Mouse (Mus musculus) intestine, embryonic 15.5 days (tissue): ENCODE data around the gene Asap2. TPM values are rescaled to one million over a fixed set of nuclear protein-coding genes. Genes with fewer than 3 reads are reported as not detected.

Experiments
- ATAC-seq: fragments of 200-750 bp; cut with Nextera tagmentation; 2 replicates; pipeline ENCODE4 v1.8.0; 2017; ENCODE audit warnings: moderate TSS enrichment, moderate library complexity
- H3K27ac ChIP-seq: fragments of 300-500 bp; sonication (generic); 2 replicates; pipeline ENCODE4 v1.5.1; 2015; ENCODE audit warnings: mild to moderate bottlenecking, inconsistent platforms
- H3K27me3 ChIP-seq: fragments of 300-500 bp; sonication (generic); replicated peaks from 2 replicates; pipeline ENCODE4 v1.6.1; 2015; ENCODE audit warnings: inconsistent platforms
- H3K36me3 ChIP-seq: fragments of 300-500 bp; sonication (generic); 2 replicates; pipeline ENCODE4 v1.6.1; 2015; ENCODE audit warnings: inconsistent platforms
- H3K4me1 ChIP-seq: fragments of 300-500 bp; sonication (generic); replicated peaks from 2 replicates; pipeline ENCODE4 v1.6.1; 2015; ENCODE audit warnings: inconsistent platforms
- H3K4me2 ChIP-seq: fragments of 300-500 bp; sonication (generic); replicated peaks from 2 replicates; pipeline ENCODE4 v1.6.1; 2015; ENCODE audit warnings: mild to moderate bottlenecking, inconsistent platforms
- H3K4me3 ChIP-seq: fragments of 300-500 bp; sonication (generic); replicated peaks from 2 replicates; pipeline ENCODE4 v1.5.1; 2015; ENCODE audit warnings: inconsistent platforms
- H3K9ac ChIP-seq: fragments of 300-500 bp; sonication (generic); 2 replicates; pipeline ENCODE4 v1.6.1; 2015; ENCODE audit warnings: inconsistent platforms
- H3K9me3 ChIP-seq: fragments of 300-500 bp; sonication (generic); 2 replicates; pipeline ENCODE4 v1.6.1; 2016; ENCODE audit warnings: inconsistent platforms
- WGBS: fragments of 180-500 bp; shearing (Covaris S2); methylation state at CpG from one replicate; pipeline ENCODE4 v1.1.7; 2015; 5-methylcytosine and 5-hydroxymethylcytosine counted together
- polyA plus RNA-seq: library from polyadenylated mRNA; unstranded; fragments of >200 nt; fragmentation: Nextera tagmentation; extraction: Ambion mirVana; gene quantifications from 2 replicates; pipeline ENCODE4 v1.2.1, GENCODE M21; 2015

Asap2 gene
- polyA plus RNA-seq, 1 experiment from 2014 or later, result 6.9 TPM

- Histone ChIP-seq H3K27ac (no peak overlapping the region), H3K9me3 (no peaks in the 10 kb centered on the region), H3K4me2 (no peak overlapping the region), H3K4me1 (peaks cover 9% of the 10 kb centered on the region), H3K4me3 (no peak overlapping the region), H3K36me3 (no peaks in the 10 kb centered on the region), H3K9ac (no peak overlapping the region), H3K27me3 (no peaks in the 10 kb centered on the region)
- ATAC-seq, result no peak
- WGBS, result 72% methylated on average over 17 of the region's 17 CpGs
Observed at GRCm38 (mm10) chr12:21229076-21229918, 239.0 kb downstream of the Asap2 start.

GRCm38 (mm10) chr12:21233727-21234126 is 243.5 kb downstream of the Asap2 start:
- H3K4me3 ChIP-seq, result no peak overlapping the region
- no peak for ATAC-seq
- H3K36me3 ChIP-seq, result no peaks in the 10 kb centered on the region
- H3K27me3 ChIP-seq, result no peaks in the 10 kb centered on the region
- H3K27ac ChIP-seq, result no peak overlapping the region
- no peaks in the 10 kb centered on the region for H3K9me3 ChIP-seq
- H3K4me2 ChIP-seq, result no peak overlapping the region
- 90% methylated on average over 7 of the region's 7 CpGs for WGBS
- no peaks in the 10 kb centered on the region for H3K4me1 ChIP-seq
- no peak overlapping the region for H3K9ac ChIP-seq

GRCm38 (mm10) chr12:21234560-21234959 is 244.3 kb downstream of the Asap2 start:
- Histone ChIP-seq H3K4me3 (no peak overlapping the region), H3K36me3 (no peaks in the 10 kb centered on the region), H3K27ac (no peak overlapping the region), H3K27me3 (no peaks in the 10 kb centered on the region), H3K4me1 (no peaks in the 10 kb centered on the region), H3K4me2 (no peak overlapping the region), H3K9me3 (no peaks in the 10 kb centered on the region), H3K9ac (no peak overlapping the region)
- WGBS, result 87% methylated on average over 2 of the region's 2 CpGs
- ATAC-seq, result no peak

DNA sequence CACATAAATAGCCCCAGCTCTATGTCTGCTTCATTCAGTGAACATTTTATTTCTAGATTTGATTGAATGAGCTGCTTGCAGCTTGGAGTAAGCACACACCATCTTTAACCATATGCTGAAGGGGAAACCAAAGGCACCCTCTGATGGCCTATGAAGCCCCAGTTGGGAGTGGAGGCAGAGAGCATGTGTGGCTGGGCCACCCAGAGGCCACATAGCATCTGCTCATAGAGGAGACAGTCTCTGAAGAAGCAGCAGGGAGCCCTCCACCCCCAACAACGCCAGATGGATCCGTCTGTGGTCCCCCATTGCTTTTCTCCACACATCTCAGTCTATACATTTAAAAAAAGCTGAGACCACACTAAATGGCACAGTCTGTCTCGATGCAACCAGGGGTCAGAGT is 251.7 kb downstream of the Asap2 start:
- 85% methylated on average over 3 of the region's 3 CpGs for WGBS
- no peak overlapping the region for H3K4me2 ChIP-seq
- no peak overlapping the region for H3K27ac ChIP-seq
- no peak overlapping the region for H3K4me3 ChIP-seq
- no peak overlapping the region for H3K9ac ChIP-seq
- H3K27me3 ChIP-seq, result no peaks in the 10 kb centered on the region
- no peaks in the 10 kb centered on the region for H3K4me1 ChIP-seq
- peaks cover 3% of the 10 kb centered on the region; the same call in 1 of the 2 replicates for H3K36me3 ChIP-seq
- ATAC-seq, result no peak
- H3K9me3 ChIP-seq, result no peaks in the 10 kb centered on the region

GRCm38 (mm10) chr12:21244375-21244960 is 254.2 kb downstream of the Asap2 start:
- H3K4me3 ChIP-seq, result no peak overlapping the region
- H3K4me2 ChIP-seq, result no peak overlapping the region
- H3K27ac ChIP-seq, result no peak overlapping the region
- ATAC-seq, result 0 out of 2 replicates have a peak, but pooled peaks have one; percentile 37
- peaks cover 3% of the 10 kb centered on the region; the same call in 1 of the 2 replicates for H3K36me3 ChIP-seq
- no peaks in the 10 kb centered on the region for H3K27me3 ChIP-seq
- H3K4me1 ChIP-seq, result no peaks in the 10 kb centered on the region
- 97% methylated on average over 11 of the region's 11 CpGs for WGBS
- H3K9ac ChIP-seq, result no peak overlapping the region
- no peaks in the 10 kb centered on the region for H3K9me3 ChIP-seq

GRCm38 (mm10) chr12:21247711-21248392 is 257.6 kb downstream of the Asap2 start:
- 54% methylated on average over 7 of the region's 7 CpGs for WGBS
- ATAC-seq, result peak; percentile 76
- no peaks in the 10 kb centered on the region for H3K27me3 ChIP-seq

DNA sequence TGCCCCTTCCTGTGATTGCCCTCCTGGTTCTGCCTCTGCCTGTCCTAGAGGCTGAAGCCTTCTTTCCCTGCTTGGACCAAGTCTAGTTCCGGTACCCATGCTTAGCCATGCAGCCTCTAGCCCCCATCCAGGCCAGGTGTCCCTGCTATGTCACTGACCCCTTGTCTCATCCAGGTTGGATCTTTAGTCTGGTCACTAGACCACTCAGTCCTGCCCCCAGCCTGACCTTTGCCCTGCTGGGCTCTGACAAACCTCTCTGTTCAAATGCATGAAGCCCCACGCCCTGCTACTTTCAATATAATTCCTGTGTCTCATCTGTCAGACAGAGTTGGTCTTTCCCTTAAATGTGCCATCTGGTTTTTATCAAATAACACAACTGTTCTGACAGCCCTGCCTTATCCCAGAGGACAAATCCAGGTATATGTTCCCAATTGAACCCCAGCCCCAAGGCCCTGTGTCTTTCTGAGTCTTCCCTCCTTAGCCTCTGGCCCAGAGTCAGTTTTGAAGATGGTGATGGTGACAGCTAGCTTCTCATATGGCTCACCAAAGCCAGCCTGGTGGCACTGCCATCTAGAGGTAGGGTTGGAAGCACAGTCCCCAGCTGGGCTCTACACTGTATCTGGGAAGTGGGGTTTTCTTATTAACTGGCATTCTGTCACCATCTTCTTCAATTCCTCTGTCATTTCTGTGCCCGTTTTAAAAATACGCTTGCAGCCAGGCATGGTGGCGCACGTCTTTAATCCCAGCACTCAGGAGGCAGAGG is 270.4 kb downstream of the Asap2 start:
- Histone ChIP-seq H3K36me3 (peaks cover 12% of the 10 kb centered on the region), H3K27ac (no peak overlapping the region), H3K9me3 (no peaks in the 10 kb centered on the region), H3K4me2 (no peak overlapping the region), H3K27me3 (no peaks in the 10 kb centered on the region), H3K4me3 (no peak overlapping the region), H3K9ac (no peak overlapping the region), H3K4me1 (peaks cover 4% of the 10 kb centered on the region; the same call in 1 of the 2 replicates)
- 0 out of 2 replicates have a peak, but pooled peaks have one; percentile 37 for ATAC-seq
- 90% methylated on average over 6 of the region's 6 CpGs for WGBS

More at GRCm38 (mm10) chr12:21247711-21248392, 257.6 kb downstream of the Asap2 start:
- Histone ChIP-seq H3K4me2 (no peak overlapping the region), H3K9ac (no peak overlapping the region), H3K36me3 (peaks cover 18% of the 10 kb centered on the region), H3K9me3 (no peaks in the 10 kb centered on the region), H3K4me3 (no peak overlapping the region), H3K4me1 (no peaks in the 10 kb centered on the region), H3K27ac (no peak overlapping the region)

DNA sequence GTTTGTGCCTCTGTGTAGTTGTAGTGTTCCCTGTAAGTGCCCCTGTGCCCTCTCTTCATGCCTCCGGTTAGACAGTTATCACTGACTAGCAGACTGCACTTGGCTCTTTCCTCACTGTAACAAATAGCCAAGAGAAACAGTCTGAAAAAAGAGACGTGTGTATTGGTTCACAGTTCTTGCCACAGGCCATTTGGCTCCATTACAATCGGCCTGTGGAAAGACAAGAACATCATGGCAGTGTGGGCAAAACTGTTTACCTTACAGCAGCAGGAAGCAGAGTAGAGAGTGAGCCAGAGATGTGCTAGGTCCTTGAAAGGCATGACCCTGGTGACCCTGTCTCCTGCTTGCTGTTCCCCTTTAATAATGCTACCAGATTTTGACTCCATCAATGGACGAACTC is 271.3 kb downstream of the Asap2 start:
- Histone ChIP-seq H3K36me3 (peaks cover 16% of the 10 kb centered on the region), H3K4me2 (no peak overlapping the region), H3K4me3 (no peak overlapping the region), H3K27me3 (no peaks in the 10 kb centered on the region), H3K4me1 (peaks cover 4% of the 10 kb centered on the region; the same call in 1 of the 2 replicates), H3K27ac (no peak overlapping the region), H3K9ac (no peak overlapping the region), H3K9me3 (no peaks in the 10 kb centered on the region)
- WGBS, result 72% methylated on average over 4 of the region's 4 CpGs
- ATAC-seq, result no peak

- ATAC-seq, result no peak
- Histone ChIP-seq H3K4me2 (no peak overlapping the region), H3K27me3 (no peaks in the 10 kb centered on the region), H3K9me3 (no peaks in the 10 kb centered on the region), H3K36me3 (peaks cover 10% of the 10 kb centered on the region), H3K4me3 (no peak overlapping the region), H3K4me1 (peaks cover 4% of the 10 kb centered on the region; the same call in 1 of the 2 replicates), H3K27ac (no peak overlapping the region), H3K9ac (no peak overlapping the region)
- WGBS, result 98% methylated on average over 5 of the region's 5 CpGs
Observed at GRCm38 (mm10) chr12:21263256-21263655, 273.0 kb downstream of the Asap2 start.

DNA sequence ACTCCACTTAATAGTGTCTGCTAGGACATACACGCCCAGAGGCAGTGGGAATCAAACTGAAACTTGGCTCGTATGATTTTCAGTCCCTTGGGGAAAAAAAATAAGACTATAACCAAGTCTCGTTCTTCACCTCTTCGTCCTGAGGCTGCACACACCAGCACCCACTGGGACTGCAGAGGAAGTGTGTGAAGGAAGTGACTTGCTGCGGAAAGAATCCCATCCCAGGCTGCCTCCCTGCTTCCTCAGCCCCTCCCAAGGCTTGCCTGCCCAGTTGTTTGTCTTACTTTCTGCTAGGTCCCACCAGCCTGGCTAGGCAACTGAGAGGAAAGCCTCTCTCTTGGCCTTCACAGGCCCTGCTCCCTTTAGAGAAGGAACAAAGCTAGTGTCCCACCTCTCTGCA is 274.0 kb downstream of the Asap2 start:
- no peaks in the 10 kb centered on the region for H3K27me3 ChIP-seq
- H3K4me1 ChIP-seq, result peaks cover 4% of the 10 kb centered on the region; the same call in 1 of the 2 replicates
- H3K9ac ChIP-seq, result no peak overlapping the region
- no peak for ATAC-seq
- H3K4me2 ChIP-seq, result no peak overlapping the region
- H3K36me3 ChIP-seq, result peaks cover 10% of the 10 kb centered on the region
- H3K9me3 ChIP-seq, result no peaks in the 10 kb centered on the region
- no peak overlapping the region for H3K4me3 ChIP-seq
- H3K27ac ChIP-seq, result no peak overlapping the region
- 63% methylated on average over 5 of the region's 5 CpGs for WGBS

GRCm38 (mm10) chr12:21264970-21265369 is 274.7 kb downstream of the Asap2 start:
- H3K9ac ChIP-seq, result no peak overlapping the region
- ATAC-seq, result 0 out of 2 replicates have a peak, but pooled peaks have one; percentile 8
- 64% methylated on average over 3 of the region's 3 CpGs for WGBS

More at GRCm38 (mm10) chr12:21264970-21265369, 274.7 kb downstream of the Asap2 start:
- Histone ChIP-seq H3K36me3 (peaks cover 10% of the 10 kb centered on the region), H3K27me3 (no peaks in the 10 kb centered on the region), H3K4me3 (no peak overlapping the region), H3K4me1 (peaks cover 4% of the 10 kb centered on the region; the same call in 1 of the 2 replicates), H3K9me3 (no peaks in the 10 kb centered on the region), H3K27ac (no peak overlapping the region), H3K4me2 (no peak overlapping the region)
